Comparison of ENCODE assay signal across 21 mouse cellular contexts in the genomic region with DNA sequence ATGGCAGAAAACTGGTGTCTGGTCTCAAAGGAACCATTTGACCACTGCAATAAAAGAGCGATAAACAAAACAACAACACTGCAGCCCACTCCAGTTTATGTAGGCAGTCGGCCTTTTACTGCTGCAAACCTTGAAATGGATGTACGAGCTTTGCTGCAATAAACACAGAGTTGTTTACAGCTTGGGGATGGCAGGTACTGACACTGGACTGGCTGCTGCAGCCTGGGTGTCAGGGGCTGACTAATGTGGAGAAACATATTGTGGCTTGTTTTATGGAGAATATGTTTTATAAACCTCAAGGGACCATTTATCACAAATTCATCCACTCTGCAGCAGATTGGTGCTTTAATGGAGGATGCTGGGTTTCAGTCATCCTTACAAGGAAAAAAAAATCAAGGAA.
DNase-seq lines count a peak whose midpoint lies in the region; ATAC-seq lines count a peak whose summit lies in the region.
"Had no signal": no experiment of that assay in that cellular context is flagged by ENCODE, and none has a peak within 500 bp of the region (broad histone marks: within the 10 kb centered on the region; RNA-seq: fewer than 3 reads in every experiment).

No protein-coding gene starts in this region.

- H3K9ac ChIP-seq in kidney, embryonic 14.5 days (ENCODE audit: low read depth, low read length) = no peak overlapping the region
- H3K9ac ChIP-seq in neural tube, embryonic 13.5 days = no peak overlapping the region
- H3K9ac ChIP-seq: forebrain, embryonic 13.5 days; hindbrain, embryonic 14.5 days had no signal

- H3K36me3 ChIP-seq in kidney, embryonic 14.5 days (ENCODE audit: control insufficient read depth, insufficient read depth, low read length) = no peaks in the 10 kb centered on the region
- H3K36me3 ChIP-seq in neural tube, embryonic 13.5 days = no peaks in the 10 kb centered on the region
- H3K36me3 ChIP-seq: embryonic facial prominence, embryonic 10.5 days; heart, embryonic 10.5 days had no signal

- no peaks in the 10 kb centered on the region for H3K9me3 ChIP-seq in kidney, embryonic 14.5 days (ENCODE audit: control insufficient read depth, low read length)
- H3K9me3 ChIP-seq in neural tube, embryonic 13.5 days = no peaks in the 10 kb centered on the region
- H3K9me3 ChIP-seq: embryonic facial prominence, embryonic 10.5 days; forebrain, embryonic 13.5 days; heart, embryonic 10.5 days had no signal

- H3K4me2 ChIP-seq in kidney, embryonic 14.5 days (replicated peaks; ENCODE audit: low read depth, low read length) = no peak overlapping the region
- peak overlapping the region; percentile 28 for H3K4me2 ChIP-seq in neural tube, embryonic 13.5 days
- H3K4me2 ChIP-seq: forebrain, embryonic 13.5 days; hindbrain, embryonic 14.5 days had no signal

- no peaks in the 10 kb centered on the region for H3K27me3 ChIP-seq in kidney, embryonic 14.5 days (ENCODE audit: control insufficient read depth, insufficient read depth, low read length)
- H3K27me3 ChIP-seq in neural tube, embryonic 13.5 days = no peaks in the 10 kb centered on the region
- H3K27me3 ChIP-seq: CH12.LX; forebrain, embryonic 13.5 days; Patski had no signal

- H3K27ac ChIP-seq in kidney, embryonic 14.5 days (ENCODE audit: low read depth, low read length) = no peak overlapping the region
- 0 out of 2 replicates have a peak overlapping the region, but pooled peaks have one; percentile 53 for H3K27ac ChIP-seq in neural tube, embryonic 13.5 days (replicated peaks)
- H3K27ac ChIP-seq: embryonic facial prominence, embryonic 10.5 days; forebrain, embryonic 13.5 days; heart, embryonic 10.5 days; hindbrain, embryonic 14.5 days had no signal

- no peak for DNase-seq in kidney, postnatal 36 days
- peak; percentile 11 for DNase-seq in forelimb bud, embryonic 11.5 days (ENCODE audit: low read depth, low spot score)
- peak; percentile 2 for DNase-seq in retina, postnatal 1 day
- no peak for DNase-seq in c-Kit-positive CD71-positive TER-119-positive erythroid progenitor cells, embryonic 14.5 days (ENCODE audit: low spot score)
- no peak for DNase-seq in gastrocnemius, postnatal 10 days
- DNase-seq: adrenal gland, adult 2 months; adrenal gland, postnatal 36 days; cerebellum, adult 11-12 months; cerebellum, adult 9-10 months; cerebellum, postnatal 25 days; heart, adult 18-20 months; heart, postnatal 10 days; heart, postnatal 4 days had no signal

- H3K4me1 ChIP-seq in kidney, embryonic 14.5 days (ENCODE audit: control insufficient read depth, insufficient read depth, low read length) = no peaks in the 10 kb centered on the region
- H3K4me1 ChIP-seq in neural tube, embryonic 13.5 days (replicated peaks) = peaks cover 16% of the 10 kb centered on the region
- H3K4me1 ChIP-seq: embryonic facial prominence, embryonic 10.5 days; forebrain, embryonic 13.5 days; heart, embryonic 10.5 days had no signal

- no peak overlapping the region for H3K4me3 ChIP-seq in kidney, embryonic 14.5 days (ENCODE audit: low read length)
- no peak overlapping the region for H3K4me3 ChIP-seq in neural tube, embryonic 13.5 days
- H3K4me3 ChIP-seq: embryonic facial prominence, embryonic 10.5 days; forebrain, embryonic 13.5 days; heart, embryonic 10.5 days had no signal

- peak; percentile 35; the same call in 1 of the 2 replicates for ATAC-seq in kidney, embryonic 14.5 days (ENCODE audit: low FRiP score, low TSS enrichment)
- ATAC-seq in neural tube, embryonic 13.5 days (ENCODE audit: low read depth) = peak; percentile 90
- ATAC-seq: forebrain, embryonic 13.5 days; Patski had no signal

- WGBS in kidney, embryonic 14.5 days = 12% methylated on average over 3 of the region's 3 CpGs
- 6% methylated on average over 3 of the region's 3 CpGs for WGBS in neural tube, embryonic 13.5 days

Comparison
In these comparisons a context has a peak if more than half of its experiments do, and no peak if none do; other contexts are left out.
1. DNase-seq: peak in forelimb bud, embryonic 11.5 days (single experiment) and retina, postnatal 1 day (single experiment); none in kidney, postnatal 36 days (0 of 2), c-Kit-positive CD71-positive TER-119-positive erythroid progenitor cells, embryonic 14.5 days (single experiment) and gastrocnemius, postnatal 10 days (single experiment).